Mouse (Mus musculus) lung, adult 18-20 months (tissue): ENCODE measurements around the gene Smyd3.
"Not testable (repeated sequence)": the region's sequence is repeated elsewhere in the genome, so short reads cannot be mapped to it uniquely, and the experiment has no call there.

Experiments used
- DNase-seq, 2 experiments: peaks; one replicate each; pipeline ENCODE4 v3.0.0; 2022; ENCODE audit warnings: mixed read lengths in 2 of 2

Smyd3 gene

DNA sequence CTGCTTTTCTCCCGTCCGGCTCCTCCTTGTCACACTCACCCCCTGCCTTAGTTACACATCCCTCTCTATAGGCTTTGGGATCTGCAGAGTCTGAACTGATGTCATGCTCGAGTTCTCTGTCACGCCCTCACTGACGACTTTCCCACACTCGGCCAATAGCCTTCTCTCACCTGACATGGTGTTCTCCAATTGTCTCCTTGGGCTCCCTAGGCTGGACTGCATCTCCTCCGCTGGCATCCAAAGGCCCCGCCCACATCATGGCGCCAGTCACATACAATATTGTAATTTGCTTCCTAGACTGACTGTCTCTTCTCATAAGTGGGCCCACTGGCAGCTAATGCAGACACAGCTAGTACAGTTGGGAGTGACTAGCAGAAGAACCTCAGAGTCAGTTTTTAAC, 304.5 kb downstream of the Smyd3 start:
- DNase-seq, result no peak

DNA sequence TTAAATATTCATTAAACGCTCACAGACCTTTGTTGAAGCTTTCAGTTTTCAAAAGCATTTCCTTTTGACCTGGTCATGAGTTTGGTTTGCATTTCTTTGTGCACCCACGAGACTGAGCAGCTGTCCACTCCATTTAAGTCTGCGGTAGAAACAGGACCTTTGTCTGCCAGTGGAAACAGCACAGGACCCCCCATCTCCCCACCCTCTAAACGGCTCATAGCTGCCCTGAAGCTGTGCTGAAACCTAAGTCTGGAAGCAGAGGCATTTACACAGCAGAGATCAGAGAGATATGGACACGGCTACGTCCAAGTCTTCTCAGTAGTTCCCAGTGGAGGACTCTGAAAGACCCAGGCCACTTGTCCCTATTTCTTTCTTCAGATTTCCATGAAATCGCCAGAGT, 305.5 kb downstream of the Smyd3 start:
- no peak for DNase-seq

DNA sequence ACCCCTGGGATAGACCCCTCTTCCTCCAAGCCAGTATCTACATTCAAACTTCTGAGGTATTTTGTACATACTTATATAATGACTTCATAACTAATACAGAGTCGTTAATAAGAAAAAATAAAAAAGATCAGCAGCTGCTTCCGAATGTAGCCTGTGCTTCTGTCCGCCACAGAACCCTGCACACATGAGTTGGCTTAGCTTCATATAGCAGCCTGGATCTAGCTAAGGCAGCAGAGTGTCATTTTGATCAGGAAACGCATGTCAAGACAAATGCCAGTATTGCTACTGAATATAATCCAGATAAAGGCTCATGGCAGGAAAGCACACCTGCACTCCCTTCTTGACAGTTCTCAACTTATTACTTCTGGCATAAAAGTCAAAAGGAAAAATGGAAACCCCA, 306.5 kb downstream of the Smyd3 start:
- DNase-seq, result no peak

DNA sequence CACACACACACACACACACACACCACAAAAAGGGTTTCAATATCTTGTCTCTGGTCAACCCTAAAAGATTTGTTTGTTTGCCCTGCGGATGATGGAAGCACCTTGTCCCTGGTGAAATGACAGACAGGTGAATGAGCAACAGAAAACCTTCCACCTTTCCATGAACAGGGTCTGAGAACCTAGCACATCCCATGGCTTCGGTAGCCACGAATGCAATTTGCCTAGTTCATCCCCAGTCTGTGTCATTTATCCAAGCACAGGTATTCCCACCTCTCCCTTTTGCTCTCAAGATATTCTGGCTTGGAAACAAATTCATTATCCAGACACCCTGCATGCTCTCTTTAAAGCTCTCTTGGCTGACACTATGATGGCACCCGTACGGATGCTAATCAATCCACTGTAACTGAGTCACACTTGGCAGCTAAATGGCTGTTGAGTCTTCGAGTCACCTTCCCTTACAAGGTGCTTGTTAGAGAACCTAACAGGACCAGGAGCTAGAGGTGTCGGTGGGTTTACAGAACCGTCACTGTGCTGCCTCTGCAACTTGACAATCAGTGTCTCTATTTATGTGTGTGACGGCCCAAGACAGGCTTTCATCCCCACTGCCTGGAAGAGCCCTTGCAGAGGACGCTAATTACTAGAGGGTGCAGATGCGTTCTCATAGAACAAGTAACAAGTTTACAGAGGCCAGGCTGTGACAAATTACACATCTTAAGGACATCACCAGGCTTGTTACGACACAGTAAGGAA, 309.8 kb downstream of the Smyd3 start:
- no peak for DNase-seq

DNA sequence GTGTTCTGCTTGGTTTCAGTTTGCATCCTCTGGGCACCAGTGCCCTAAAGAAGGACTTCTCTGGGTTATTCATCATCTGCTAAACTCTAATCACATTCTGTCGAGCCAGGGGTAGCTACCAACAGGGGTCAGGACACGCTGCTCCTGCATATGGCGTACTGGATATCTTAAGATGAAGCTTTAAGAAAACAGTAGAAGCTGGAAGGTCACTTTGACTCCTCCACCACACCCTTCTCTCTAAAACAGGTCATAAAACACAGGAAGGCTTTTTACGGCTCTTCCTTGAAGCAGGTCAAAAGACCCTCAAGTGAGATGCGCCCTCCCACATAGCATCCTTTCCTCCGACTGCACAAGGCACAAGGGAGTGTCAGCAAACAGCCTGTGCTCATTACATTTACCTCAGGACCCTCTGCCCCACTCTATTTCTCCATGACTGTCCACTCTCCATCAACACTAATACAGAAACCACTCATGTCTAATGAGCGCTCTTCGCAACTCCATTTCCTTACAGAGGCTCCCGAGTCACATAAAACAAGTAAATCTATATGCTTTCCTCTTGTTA, 310.6 kb downstream of the Smyd3 start:
- no peak for DNase-seq

DNA sequence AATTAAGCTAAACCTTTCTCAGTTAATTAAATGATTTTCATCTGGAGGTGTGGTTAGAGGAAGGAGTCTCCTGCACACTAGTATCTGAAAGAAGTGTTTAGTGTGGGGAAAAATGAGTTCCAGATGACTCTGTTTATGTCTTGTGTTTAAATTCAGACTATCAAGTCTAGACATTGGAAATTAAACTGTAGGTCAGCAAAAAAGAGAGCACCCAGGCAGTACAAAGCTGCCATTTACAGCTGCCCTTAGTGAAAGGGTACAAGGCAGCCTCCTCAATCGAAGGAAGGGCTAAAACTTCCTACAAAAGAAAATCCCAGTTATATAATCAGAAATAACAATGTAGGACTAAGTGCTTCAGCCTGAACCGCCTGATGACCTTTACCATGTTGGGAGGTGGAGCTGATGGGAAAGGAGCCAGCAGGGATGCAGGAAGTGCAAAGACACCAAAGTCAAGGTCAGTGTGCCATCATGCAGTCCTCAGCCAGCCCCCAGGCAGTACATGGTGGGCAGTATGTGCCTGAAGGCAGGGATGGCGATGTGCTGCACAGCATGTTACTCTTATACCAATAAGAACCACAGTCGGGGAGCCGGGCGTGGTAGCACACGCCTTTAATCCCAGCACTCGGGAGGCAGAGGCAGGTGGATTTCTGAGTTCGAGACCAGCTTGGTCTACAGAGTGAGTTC, 319.2 kb downstream of the Smyd3 start:
- DNase-seq, result no peak

DNA sequence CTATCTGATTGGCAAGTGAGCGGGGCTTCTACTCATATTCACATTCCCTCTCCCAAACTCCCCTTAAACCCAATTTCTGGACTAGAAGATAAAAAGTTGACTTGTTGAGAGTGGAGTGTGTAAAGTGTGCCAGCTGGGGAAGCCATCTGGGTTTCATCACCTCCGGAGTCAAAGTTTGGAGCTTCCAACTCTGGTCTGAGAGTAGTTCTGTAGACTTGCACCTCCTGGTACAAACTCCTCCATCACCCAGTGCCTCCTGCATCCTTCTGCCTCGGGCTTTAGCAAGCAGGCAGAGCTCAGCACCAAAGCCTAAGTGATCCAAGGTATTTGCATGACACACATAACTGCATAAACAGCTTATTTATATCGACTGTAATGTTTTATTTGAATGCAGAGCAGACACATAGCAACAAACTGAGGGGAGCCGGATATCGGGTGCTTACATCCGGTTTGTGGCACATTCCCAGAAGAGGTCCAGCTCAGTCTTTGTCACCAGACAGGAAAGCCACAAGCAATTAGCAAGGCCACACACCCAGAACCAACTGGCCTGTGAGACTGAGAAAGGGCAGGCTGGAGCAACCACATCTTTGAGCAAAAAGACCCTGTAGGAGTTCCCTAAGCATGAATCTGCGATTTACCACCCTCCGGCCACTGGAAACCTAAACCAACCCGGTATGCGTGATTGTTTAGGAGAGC, 319.9 kb downstream of the Smyd3 start:
- DNase-seq, result no peak

DNA sequence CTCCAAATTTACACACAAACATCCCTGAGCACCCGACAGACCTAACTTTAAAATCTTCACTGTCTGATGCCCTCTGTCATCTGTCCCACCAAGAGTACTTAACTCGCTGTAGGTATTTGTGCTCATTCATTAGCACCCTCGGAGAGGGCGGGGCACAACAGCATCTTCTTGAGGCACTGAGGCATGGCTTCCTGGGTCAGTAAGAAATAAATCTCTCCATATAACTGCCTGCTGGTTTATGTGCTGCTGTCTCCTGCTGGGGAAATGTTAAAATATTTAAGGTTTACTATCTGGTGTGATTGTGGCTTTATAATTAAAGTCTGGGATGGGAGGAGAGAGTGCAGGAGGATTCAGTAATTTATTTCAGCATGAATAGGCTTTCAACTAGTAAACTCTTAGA, 320.7 kb downstream of the Smyd3 start:
- no peak for DNase-seq

DNA sequence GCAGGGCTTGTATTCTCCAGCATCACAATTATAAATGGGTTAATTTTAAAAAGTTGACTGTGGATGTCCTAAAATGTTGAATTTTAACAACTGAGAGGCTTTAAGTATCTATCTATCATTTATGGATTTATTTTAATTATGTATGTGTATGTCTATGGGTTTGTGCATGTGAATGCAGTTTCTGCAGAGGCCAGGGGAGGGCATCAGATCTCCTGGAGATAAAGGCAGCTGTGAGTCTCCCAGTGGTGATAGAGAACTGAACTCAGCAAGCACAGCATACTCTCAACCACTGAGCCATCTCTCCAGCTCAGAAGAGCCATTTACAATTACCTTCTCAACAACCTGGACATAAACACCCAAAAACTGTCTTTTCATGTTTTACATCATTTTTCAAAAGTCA, 321.4 kb downstream of the Smyd3 start:
- no peak for DNase-seq

DNA sequence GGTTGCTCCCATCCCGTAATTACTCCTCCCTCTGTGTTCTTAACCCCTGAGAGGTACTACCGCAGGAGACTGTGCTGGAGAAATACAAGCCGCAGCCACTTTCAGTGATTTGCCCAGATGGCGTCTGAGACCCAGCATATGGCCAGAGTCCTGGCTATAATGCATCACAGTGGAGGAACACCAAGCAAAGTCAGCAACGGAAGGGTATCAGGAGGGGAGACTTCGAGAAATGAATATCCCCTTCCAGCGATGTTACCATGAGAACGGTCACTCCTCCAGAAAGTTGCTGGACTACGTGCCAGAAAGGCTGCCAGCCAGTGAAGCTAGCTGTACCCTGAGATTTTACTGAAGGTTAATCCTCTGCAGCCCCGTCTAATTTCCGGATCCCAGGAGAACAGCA, 325.1 kb downstream of the Smyd3 start:
- DNase-seq, result no peak

DNA sequence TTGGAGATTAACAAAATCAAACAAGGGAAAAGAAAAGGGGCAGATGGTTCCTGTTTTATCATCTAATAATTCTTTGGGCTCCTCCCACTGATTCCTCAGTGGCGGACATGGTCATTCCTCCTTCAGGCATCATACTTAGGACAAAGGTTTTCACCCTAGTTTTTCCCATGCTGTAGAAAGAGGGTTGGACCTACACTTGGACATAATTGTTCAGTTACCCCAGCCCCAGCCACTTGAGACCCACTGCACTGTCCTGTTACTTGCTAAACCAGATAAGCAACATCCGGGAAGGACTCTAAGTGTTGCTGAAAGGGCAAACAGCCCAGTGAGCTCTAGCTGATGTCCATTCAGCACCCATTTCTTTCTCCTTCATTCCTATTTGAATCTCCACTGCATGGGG, 327.0 kb downstream of the Smyd3 start:
- no peak for DNase-seq

DNA sequence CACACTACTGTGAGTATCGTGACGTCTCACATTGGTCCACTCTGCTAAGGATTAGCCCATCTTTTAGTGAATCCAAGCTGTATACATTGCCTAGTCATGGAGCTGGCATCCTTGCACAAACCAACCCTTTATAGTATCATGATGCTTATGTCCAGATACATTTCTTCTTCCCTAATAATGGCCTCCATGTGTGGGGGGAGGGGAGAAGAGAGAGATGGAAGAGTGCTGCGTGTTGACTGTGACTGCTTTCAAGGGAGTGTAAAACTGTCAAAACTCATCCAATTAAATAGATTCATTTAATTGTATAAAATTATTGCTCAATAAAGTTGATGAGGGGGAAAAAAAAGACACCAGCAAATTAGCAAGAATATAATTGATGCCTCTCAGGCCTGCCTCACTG, 330.7 kb downstream of the Smyd3 start:
- no peak for DNase-seq

DNA sequence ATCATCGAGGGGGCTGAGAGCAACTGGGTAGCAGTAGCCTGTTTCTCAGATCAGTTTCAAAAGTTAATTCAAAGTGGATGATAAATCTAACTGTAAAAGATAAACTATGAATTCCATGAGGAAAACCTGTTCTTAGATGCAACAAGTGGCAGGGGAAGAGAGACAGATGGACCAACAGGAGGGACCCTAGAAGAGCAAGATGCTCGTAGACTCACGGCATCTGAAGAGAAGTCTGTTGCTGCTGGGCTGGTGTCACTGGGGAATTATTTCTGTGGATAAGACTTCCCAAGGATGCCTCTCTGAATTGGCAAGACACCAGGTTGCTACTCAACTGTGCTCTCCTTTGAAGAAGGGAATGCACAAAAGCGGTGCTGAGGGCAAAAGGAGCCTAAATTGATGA, 333.2 kb downstream of the Smyd3 start:
- no peak for DNase-seq

DNA sequence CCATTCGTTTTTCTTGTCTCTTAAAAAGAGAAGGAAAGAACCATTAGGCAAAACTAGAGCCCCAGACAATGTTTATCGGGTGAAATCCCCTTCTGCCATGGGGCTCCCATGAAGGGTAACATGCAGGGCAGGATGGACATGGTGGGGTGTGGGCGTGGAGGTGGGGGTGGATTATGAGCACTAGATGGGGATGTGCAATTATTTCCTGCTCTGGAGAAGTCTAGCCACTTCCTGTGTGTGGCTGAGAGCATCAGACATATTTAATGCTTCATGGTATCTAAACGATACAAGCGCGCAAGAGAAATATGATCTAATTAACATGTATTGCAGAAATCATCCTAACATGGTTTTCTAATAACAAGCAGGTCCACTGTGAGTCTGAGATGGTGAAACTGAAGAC, 334.3 kb downstream of the Smyd3 start:
- DNase-seq, result no peak

DNA sequence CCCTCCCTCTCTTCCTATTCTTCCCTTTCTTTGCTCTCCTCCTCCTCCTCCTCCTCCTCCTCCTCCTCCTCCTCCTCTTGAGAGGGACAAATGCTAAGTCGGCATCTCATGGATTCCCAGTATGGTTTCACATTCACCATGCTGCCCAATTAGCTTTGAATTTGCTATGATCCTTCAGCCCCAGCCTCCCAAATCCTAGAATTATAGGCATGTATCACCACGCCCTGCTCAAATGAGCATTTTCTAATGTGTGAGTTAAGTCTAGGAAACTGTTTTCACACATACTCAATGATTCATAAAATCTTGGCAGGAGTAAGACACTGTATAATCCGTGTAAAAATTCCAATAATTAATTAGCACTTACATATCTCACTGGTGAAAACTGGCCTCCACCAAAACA, 337.3 kb downstream of the Smyd3 start:
- DNase-seq, result no peak

DNA sequence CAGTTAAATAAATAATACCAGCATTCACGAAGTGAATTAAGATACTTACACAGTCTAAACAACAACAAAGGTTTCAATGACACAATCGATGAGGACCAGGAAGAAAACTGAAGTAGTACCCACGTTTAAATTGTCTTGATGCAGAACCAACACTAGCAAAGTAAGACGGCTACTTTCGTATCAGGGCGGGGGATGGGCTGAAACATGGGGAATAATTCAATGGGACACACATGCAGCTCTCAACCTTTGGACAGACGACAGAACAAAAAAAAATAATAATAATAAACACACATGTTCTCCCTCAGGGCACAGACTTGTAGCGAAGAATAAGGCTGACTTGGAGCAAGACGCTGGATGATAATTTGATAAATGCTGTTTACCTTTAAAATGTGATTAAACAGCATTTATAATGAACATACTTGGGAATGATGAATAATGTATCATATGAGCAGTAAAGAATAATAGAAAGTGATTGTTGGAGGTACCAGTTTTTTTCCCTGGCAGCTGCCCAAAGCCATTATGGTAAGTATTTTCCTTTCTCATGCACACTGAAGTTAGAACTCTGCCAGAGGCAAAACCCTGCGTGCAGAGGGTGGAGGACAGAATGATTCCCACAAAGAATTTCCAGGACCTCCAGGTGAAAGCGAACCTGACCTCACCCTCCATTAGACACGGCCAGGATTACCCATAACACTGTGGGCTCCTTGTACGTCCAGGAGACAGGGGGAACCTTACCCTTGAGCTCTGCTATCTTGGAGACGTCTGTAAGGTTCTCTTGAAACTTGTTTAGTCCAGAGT, 340.8 kb downstream of the Smyd3 start:
- DNase-seq, result no peak

DNA sequence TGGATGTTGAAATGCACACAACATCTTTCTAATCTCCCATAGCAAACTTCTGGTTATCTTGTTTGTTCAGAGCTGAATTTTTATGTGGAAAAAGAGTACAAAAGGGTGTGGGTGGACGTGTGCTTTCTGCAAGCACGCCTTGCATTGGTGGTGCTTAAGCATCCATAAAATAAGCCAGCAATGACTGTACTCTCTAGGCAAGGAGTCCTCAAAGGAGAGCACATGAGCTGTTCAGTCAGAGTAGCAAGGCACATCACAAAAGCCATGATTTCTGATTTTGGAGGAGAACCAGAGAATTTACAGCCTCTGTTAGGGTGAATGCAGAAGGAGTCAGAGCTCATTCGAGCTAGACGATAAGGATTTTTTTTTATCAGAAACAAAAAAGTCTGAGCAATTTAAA, 343.6 kb downstream of the Smyd3 start:
- DNase-seq, result no peak

DNA sequence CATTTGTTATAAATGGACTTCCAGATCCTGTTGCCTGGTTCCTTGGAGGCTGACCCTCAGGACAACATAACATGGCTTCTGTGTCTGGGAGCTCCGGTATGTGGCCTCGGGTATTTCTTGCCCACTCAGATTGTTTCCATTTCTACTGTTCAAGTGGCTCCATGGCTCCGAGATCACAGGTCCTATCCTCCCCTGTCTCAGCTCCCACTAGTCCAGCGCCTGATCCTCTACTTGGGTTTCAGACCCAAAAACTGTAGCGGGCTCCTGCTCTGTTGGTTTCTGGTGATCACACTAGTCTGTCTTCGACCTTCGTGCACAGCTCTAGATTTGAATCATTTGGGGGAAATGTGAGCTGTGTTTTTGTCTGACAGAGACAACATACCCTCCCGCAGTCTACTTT, 347.3 kb downstream of the Smyd3 start:
- no peak for DNase-seq

DNA sequence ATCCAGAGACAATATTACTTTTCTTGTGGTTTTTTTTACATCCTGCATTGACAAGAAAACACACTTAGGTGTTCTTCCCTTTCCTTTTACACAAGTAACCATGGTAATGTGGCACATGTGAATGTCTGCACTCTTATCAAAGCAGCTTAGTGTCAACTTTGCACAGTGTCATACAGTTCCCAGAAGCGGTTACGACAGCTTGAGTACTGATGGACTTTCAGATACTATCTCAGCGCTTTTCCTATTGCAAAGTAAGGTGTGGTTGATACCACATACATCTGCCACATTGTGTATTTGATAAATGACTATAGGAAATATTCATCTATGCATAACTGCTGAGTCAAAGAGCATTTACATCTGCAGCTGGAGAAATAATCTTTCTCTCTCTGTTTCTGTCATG, 348.1 kb downstream of the Smyd3 start:
- no peak for DNase-seq

DNA sequence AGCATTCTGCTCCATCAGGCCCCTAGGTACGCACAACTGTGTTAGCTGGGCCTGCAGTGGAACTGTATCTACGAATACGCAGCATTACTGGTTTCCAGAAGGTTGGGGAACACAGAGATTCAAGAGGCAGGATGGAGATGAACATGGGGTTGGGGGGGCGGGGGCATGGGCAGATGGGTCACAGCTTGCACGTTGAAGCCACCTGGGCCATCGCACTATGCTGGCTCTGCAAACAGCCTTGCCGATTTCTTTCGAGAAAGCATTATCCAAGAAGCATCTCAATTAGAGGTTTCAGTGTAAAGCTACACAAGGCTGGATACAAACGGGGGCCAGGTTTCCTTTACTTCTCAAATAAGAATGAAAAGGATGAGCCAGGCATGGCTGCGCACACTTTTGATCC, 348.7 kb downstream of the Smyd3 start:
- DNase-seq, result no peak

DNA sequence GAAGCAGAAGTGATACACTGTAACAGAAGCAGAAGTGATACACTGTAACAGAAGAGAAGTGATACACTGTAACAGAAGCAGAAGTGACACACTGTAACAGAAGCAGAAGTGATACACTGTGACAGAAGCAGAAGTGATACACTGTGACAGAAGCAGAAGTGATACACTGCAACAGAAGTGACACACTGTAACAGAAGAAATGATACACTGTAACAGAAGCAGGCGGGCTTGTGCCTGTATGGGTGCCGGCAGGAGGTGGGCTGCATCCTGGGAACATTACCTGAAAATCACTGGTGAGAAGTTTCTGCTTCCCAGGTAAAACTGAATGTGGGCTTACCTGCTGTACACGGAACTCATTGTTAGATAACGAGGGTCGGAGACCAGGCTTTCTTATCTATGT, 353.6 kb downstream of the Smyd3 start:
- not testable (repeated sequence) for DNase-seq

DNA sequence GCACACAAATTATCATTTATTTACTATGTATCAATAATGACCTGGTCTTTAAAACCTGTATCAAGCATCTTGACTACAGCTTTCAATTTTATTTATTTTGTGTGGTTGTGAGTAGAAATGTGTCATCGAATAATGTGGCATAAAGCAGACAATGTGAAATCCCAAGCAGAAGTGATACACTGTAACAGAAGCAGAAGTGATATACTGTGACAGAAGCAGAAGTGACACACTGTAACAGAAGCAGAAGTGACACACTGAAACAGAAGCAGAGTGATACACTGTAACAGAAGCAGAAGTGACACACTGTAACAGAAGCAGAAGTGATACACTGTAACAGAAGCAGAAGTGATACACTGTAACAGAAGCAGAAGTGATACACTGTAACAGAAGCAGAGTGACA, 355.1 kb downstream of the Smyd3 start:
- DNase-seq, result not testable (repeated sequence)

DNA sequence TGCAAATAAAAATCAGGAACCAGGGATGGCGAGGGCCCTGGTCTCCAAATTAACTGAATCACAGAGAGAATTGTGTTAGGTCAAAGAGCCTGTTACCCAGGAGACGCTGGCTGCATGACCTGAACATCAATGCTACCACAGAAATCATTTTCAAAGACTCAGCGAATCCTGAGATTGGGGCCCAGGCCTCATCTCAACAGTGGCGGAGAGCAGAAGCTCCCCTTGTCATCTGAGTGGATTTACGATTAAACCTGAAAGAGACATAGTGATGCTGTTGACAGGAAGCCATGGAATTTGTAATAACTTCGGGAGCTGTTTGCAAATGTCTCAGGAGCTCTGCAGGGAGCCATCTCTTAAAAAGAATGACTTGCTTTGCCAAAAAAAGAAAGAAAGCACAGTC, 355.9 kb downstream of the Smyd3 start:
- DNase-seq, result no peak
